Mouse (Mus musculus) midbrain, postnatal 0 days (tissue): ENCODE data around the gene Slc29a2. TPM values are rescaled to one million over a fixed set of nuclear protein-coding genes. Genes with fewer than 3 reads are reported as not detected.

ENCODE experiments used
- ATAC-seq: fragments of 200-750 bp; cut with Nextera tagmentation; 2 replicates; pipeline ENCODE4 v1.8.0; 2017; ENCODE audit warnings: moderate number of reproducible peaks, mild to moderate bottlenecking, moderate TSS enrichment, moderate library complexity; ENCODE audit not compliant: low FRiP score
- DNase-seq: peaks from one replicate; pipeline ENCODE4 v3.0.0-alpha.2; 2015; ENCODE audit warnings: low spot score
- H3K27ac ChIP-seq: fragments of 300-500 bp; sonication (generic); 2 replicates; pipeline ENCODE4 v1.5.1; 2014; ENCODE audit warnings: low read depth, mild to moderate bottlenecking, low read length, mixed read lengths
- H3K27me3 ChIP-seq: fragments of 300-500 bp; sonication (generic); 2 replicates; pipeline ENCODE4 v1.6.1; 2014; ENCODE audit warnings: low read length, control low read depth, mixed read lengths; ENCODE audit not compliant: insufficient read depth
- H3K36me3 ChIP-seq: fragments of 300-500 bp; sonication (generic); 2 replicates; pipeline ENCODE4 v1.6.1; 2014; ENCODE audit warnings: low read length, control low read depth, mixed read lengths; ENCODE audit not compliant: insufficient read depth
- H3K4me1 ChIP-seq: fragments of 300-500 bp; sonication (generic); 2 replicates; pipeline ENCODE4 v1.6.1; 2014; ENCODE audit warnings: mild to moderate bottlenecking, control low read depth, antibody characterized with exemption, low read length, mixed read lengths; ENCODE audit not compliant: insufficient read depth
- H3K4me2 ChIP-seq: fragments of 300-500 bp; sonication (generic); 2 replicates; pipeline ENCODE4 v1.6.1; 2014; ENCODE audit warnings: low read depth, mild to moderate bottlenecking, low read length, mixed read lengths; ENCODE audit not compliant: poor library complexity, severe bottlenecking
- H3K4me3 ChIP-seq: fragments of 300-500 bp; sonication (generic); 2 replicates; pipeline ENCODE4 v1.5.1; 2014; ENCODE audit warnings: low read depth, mild to moderate bottlenecking, low read length, moderate library complexity
- H3K9ac ChIP-seq: fragments of 300-500 bp; sonication (generic); replicated peaks from 2 replicates; pipeline ENCODE4 v1.6.1; 2014; ENCODE audit warnings: mild to moderate bottlenecking, low read length, moderate library complexity, mixed read lengths; ENCODE audit not compliant: poor library complexity, severe bottlenecking
- H3K9me3 ChIP-seq: fragments of 300-500 bp; sonication (generic); 2 replicates; pipeline ENCODE4 v1.6.1; 2016; ENCODE audit warnings: low read length, control low read depth
- CTCF ChIP-seq: IDR thresholded peaks from 2 replicates; pipeline ENCODE4 v1.5.1; 2016; ENCODE audit warnings: antibody characterized with exemption, mild to moderate bottlenecking
- WGBS: fragments of 180-500 bp; shearing (Covaris S2); extraction: QIAGEN DNeasy Blood & Tissue Kit; methylation state at CpG from one replicate; pipeline ENCODE4 v1.1.7; 2014; 5-methylcytosine and 5-hydroxymethylcytosine counted together
- polyA plus RNA-seq: library from polyadenylated mRNA; unstranded; fragments of >200 nt; fragmentation: Nextera tagmentation; extraction: Ambion mirVana; gene quantifications from 2 replicates; pipeline ENCODE4 v1.2.1, GENCODE M21; 2015
- total RNA-seq: library from RNA; depleted of rRNA; stranded (reverse); fragments of >200 nt; gene quantifications from 2 replicates; pipeline ENCODE4 v1.2.3, GENCODE M21; 2014

Gene Slc29a2
- total and polyA plus RNA-seq, 2 experiments from 2014 or later: 19.1 to 30.2 TPM

- 0 out of 2 replicates have a peak, but pooled peaks have one; percentile 7 for TF ChIP-seq CTCF
- peak; percentile 86 for DNase-seq
- Histone ChIP-seq H3K4me1 (peaks cover 15% of the 10 kb centered on the region), H3K27ac (peak overlapping the region; percentile 82), H3K4me2 (peak overlapping the region; percentile 96), H3K36me3 (peaks cover 5% of the 10 kb centered on the region), H3K9me3 (no peaks in the 10 kb centered on the region), H3K4me3 (peak overlapping the region; percentile 82), H3K9ac (peak overlapping the region; percentile 71), H3K27me3 (no peaks in the 10 kb centered on the region)
- WGBS: 5% methylated on average over 32 of the region's 32 CpGs
- peak; percentile 48; the same call in 1 of the 2 replicates for ATAC-seq
Observed at GRCm38 (mm10) chr19:5037678-5038571, 14.3 kb downstream of the Slc29a2 start.

GRCm38 (mm10) chr19:5038709-5039156, 15.1 kb downstream of the Slc29a2 start, which contains the start of the genes B4gat1 and AC124502.3:
TSS of gene B4gat1 (plus strand) at chr19:5038826.
TSS of gene AC124502.3 (plus strand) at chr19:5038891.
- DNase-seq: peak; percentile 97
- ATAC-seq: peak; percentile 92
- H3K4me1 ChIP-seq: peaks cover 15% of the 10 kb centered on the region
- peak within 1 kb of the TSS; percentile 96 for H3K4me2 ChIP-seq
- WGBS: under 1% methylated on average over 31 of the region's 44 CpGs
- peak within 1 kb of the TSS; percentile 82 for H3K27ac ChIP-seq
- H3K36me3 ChIP-seq: peaks cover 9% of the 10 kb centered on the region
- TF ChIP-seq CTCF: peak; percentile 69
- no peaks in the 10 kb centered on the region for H3K27me3 ChIP-seq
- peak within 1 kb of the TSS; percentile 82 for H3K4me3 ChIP-seq
- no peaks in the 10 kb centered on the region for H3K9me3 ChIP-seq
- H3K9ac ChIP-seq: peak within 1 kb of the TSS; percentile 71

DNA sequence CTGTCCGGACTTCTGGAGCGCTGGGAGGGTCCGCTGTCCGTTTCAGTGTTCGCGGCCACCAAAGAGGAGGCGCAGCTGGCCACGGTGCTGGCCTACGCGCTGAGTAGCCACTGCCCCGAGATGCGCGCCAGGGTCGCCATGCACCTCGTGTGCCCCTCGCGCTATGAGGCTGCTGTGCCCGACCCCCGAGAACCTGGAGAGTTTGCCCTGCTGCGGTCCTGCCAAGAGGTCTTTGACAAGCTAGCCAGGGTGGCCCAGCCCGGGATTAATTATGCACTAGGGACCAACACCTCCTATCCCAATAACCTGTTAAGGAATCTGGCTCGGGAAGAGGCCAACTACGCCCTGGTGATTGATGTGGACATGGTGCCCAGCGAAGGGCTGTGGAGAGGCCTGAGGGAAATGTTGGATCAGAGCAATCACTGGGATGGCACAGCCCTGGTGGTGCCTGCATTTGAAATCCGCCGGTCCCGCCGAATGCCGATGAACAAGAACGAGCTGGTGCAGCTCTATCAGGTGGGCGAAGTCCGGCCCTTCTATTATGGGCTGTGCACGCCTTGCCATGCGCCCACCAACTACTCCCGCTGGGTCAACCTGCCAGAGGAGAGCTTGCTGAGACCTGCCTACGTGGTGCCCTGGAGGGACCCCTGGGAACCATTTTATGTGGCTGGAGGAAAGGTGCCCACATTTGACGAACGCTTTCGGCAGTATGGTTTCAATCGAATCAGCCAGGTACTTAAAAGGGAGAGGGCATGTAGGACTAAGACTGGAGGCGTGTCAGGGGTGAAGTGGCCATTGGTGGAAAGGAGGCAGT, 15.8 kb downstream of the Slc29a2 start:
- Histone ChIP-seq H3K4me3 (peak overlapping the region; percentile 82), H3K4me1 (peaks cover 15% of the 10 kb centered on the region), H3K27ac (peak overlapping the region; percentile 82), H3K9me3 (no peaks in the 10 kb centered on the region), H3K9ac (peak overlapping the region; percentile 71), H3K4me2 (peak overlapping the region; percentile 96), H3K36me3 (peaks cover 9% of the 10 kb centered on the region), H3K27me3 (no peaks in the 10 kb centered on the region)
- ATAC-seq (peak; percentile 55; the same call in 1 of the 2 replicates), DNase-seq (peak; percentile 16)
- no peak for TF ChIP-seq CTCF
- 10% methylated on average over 41 of the region's 41 CpGs for WGBS

- Histone ChIP-seq H3K4me3 (peak within 1 kb of the TSS; percentile 82), H3K27ac (0 out of 2 replicates have a peak within 1 kb of the TSS, but pooled peaks have one; percentile 3), H3K27me3 (no peaks in the 10 kb centered on the region), H3K4me1 (peaks cover 15% of the 10 kb centered on the region), H3K4me2 (peak within 1 kb of the TSS; percentile 96), H3K9ac (peak within 1 kb of the TSS; percentile 76), H3K9me3 (no peaks in the 10 kb centered on the region), H3K36me3 (peaks cover 12% of the 10 kb centered on the region)
- peak; percentile 11; the same call in 1 of the 2 replicates for TF ChIP-seq CTCF
- peak; percentile 96 for DNase-seq
- ATAC-seq: peak; percentile 61
- 6% methylated on average over 40 of the region's 40 CpGs for WGBS
Observed at GRCm38 (mm10) chr19:5040862-5041523, 17.3 kb downstream of the Slc29a2 start, which contains the start of gene Brms1. TSS of gene Brms1 (plus strand) at chr19:5041354.

- 2% methylated on average over 16 of the region's 16 CpGs for WGBS
- DNase-seq (no peak), ATAC-seq (no peak)
- peak overlapping the region; percentile 82 for H3K4me3 ChIP-seq
- H3K36me3 ChIP-seq: peaks cover 18% of the 10 kb centered on the region
- peak overlapping the region; percentile 76 for H3K9ac ChIP-seq
- no peaks in the 10 kb centered on the region for H3K9me3 ChIP-seq
- H3K27me3 ChIP-seq: no peaks in the 10 kb centered on the region
- H3K4me1 ChIP-seq: peaks cover 15% of the 10 kb centered on the region
- no peak for TF ChIP-seq CTCF
- peak overlapping the region; percentile 96 for H3K4me2 ChIP-seq
- H3K27ac ChIP-seq: 0 out of 2 replicates have a peak overlapping the region, but pooled peaks have one; percentile 3
Observed at GRCm38 (mm10) chr19:5041588-5041987, 17.9 kb downstream of the Slc29a2 start.
